Mouse (Mus musculus) E14TG2a.4 (cell line): ENCODE measurements around the gene Tmem132b.

Experiments
- CTCF ChIP-seq: conservative IDR thresholded peaks from 2 replicates; pipeline ENCODE4 v1.5.1; 2014; ENCODE audit warnings: low read length
- NANOG ChIP-seq: IDR thresholded peaks from 2 replicates; pipeline ENCODE4 v1.6.1; 2014; ENCODE audit warnings: borderline replicate concordance, low read length, mixed read lengths
- POU5F1 ChIP-seq: IDR thresholded peaks from 2 replicates; pipeline ENCODE4 v1.6.1; 2014; ENCODE audit warnings: low read length, borderline replicate concordance

DNA sequence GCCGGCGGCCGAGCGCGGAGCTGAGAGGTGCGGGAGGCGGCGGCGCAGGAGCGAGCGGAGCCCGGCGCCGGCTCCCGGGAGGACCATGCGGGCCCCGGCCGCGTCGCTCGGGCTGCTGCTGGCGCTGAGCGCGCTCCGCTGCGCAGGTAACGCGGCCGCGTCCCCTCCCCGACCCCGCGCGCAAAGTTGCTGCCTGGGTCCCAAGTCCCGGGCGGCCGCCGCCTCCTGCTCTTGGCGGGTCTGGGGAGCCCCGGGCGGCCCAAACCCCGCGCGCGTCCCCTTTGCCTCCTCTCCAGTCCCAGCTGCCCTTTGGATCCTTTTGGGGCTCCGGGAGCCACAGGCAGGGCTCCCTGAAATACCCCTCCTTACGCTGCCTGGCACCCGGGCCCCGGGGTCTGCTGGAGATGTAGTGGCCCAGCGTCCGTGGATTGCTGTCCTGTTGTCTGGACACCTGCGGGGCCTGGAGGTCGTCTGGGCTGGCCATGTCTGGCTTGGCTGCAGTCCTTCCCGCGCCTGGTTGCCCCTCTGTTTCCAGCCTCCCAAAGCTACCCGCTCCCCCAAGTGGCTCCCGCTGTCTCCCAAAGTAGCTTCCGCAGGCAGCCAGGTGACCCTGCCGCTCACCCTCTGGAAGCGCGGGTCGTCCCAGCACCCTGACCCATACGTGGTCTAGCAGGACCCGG is 1.1 kb downstream of the Tmem132b start:
- TF ChIP-seq CTCF (no peak), POU5F1 (no peak), NANOG (no peak)
